Mouse (Mus musculus) layer of hippocampus, adult 9-11 months (tissue): ENCODE data around the gene Fam53b.
A peak's percentile ranks its signal among the peaks of the same experiment; 100 is the strongest.

Source experiments
- DNase-seq: peaks from one replicate; pipeline ENCODE4 v3.0.0; 2022

Gene Fam53b

DNA sequence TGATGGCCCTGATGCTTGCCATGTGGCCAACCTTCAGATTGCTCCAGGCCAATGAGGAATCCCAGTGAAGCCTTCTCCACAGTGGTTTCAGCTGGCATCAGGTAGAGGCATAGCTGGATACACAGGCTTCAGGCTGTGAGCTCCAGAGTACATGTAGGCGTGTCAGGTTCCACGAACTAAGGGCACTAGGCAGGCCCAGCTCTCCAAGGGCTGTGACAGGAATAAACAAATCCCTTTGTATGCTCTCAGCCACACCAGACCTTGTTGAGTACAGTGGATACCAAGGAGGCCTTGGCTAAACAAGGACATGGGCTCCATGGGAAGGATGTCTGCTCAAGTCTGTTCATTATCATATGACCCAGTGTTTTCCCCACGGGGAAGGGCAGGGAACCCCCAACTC, 112.3 kb downstream of the Fam53b start:
- DNase-seq = no peak

DNA sequence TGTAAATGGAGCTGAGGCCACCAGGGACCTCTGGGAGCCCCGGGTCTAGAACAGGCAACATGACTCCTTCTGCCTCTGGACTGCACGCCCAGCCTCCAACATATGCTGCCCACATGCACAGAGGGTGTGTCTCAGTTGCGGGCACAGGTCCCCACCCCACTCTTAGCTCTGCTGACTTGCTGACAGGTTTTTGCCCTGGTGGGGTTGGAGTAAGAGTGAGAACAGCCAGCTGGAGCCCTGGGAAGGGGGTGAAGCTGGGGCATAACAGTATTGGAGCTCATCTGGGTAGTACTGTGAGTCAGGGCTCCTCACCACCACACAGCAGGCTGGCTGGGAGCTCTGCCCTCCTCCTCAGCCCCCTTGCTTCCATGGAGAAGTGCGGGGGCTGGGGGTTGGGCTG, 113.6 kb downstream of the Fam53b start:
- DNase-seq = peak; percentile 53

DNA sequence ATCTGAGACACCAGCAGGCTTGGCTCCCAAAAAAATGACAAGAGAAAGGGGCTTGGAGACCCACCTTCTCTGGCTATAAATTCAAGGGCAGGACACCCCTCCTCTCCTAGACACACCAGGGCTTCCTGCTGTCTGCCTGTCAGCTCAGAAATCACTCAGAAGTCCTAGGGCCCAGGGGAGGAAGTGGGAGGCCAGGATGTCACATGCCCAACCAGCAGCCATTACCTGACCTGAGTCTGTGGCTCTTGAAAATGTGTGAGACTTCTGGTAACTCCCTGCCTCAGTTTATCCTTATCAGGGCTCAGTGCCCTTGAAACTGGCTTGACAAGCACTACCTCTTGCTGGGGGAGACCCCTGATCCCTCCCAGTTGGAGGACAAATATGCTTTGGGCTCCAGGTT, 114.0 kb downstream of the Fam53b start:
- no peak for DNase-seq

DNA sequence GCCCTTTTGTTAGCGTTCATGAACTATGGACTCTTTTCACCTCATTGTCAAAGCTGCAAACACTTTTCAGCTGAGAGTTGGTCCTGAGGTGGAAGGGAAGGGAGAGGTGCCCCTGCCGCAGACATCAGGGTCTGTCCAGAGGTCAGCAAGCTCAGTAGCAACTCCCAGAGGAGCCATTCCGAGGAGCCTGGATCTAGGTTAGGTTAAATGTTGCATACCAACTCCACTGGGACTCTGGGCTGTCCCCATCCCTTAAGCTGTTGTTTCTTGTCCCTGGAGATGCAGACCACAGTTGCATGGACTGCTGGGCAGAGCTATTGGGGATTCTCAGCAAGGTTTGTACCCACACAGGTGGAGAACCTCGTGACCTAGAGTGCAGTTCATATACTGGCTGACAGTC, 114.5 kb downstream of the Fam53b start:
- DNase-seq = no peak

DNA sequence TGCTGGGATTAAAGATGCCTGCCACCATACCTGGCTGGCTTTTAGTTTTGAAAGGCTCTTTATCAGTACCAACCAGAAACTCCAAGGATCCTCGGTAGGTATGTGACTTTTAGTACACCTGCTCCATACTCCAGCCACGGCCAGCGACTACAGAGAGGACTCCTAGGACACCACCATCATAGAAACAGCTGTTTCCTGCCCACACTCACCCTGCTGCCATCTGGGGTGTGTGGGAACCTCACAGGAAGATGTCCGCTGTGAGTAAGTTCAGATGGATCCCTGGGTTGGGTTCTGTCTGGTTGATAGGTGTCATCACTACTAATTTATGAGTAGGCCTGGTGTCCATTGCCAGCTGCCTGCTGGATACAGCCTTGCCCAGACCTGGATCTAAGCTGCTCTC, 114.9 kb downstream of the Fam53b start:
- no peak for DNase-seq

DNA sequence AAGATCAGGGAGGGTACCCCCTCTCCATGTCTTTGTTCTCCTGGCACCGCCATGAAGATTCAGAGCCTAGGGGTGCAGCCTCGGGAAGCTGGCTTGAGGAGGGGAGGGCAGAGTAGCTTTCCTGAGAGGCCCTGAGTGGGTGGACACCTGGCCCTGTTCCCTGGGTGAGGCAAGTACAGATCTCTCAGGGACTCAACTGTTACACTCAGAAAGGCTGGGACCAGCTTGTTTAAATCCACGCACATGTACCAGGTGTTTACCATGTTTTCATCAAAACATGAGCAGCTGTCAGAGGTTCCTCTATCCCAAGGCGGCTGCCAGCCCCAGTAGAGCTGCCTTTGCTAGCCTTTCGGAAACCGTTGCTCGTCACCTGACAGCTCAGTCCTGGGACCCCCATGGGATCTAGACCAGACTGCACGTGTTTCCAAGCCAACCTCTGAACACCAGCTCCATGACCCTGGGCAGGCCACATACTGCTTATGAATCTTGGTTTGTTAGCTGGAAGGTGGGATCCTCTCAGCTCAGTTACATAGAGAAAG, 116.4 kb downstream of the Fam53b start:
- no peak for DNase-seq

DNA sequence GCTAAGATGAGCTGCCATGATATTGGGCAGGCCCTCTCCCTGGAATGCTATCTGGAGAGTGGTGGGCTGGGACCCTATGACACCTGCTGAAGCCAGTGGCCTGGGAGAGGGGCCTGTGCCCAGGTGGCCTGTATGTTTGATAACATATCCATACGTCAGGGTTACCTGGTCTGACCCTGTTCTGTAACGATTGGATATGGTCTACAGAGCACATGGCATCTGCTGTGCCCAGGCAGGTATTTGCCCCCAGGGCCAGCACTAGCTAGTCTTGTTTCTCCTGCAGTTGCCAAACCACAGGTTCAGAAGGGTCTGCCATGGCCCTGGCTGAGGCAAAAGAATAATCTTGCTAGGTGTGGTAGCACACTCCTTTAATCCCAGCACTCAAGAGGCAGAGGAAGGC, 120.1 kb downstream of the Fam53b start:
- no peak for DNase-seq

DNA sequence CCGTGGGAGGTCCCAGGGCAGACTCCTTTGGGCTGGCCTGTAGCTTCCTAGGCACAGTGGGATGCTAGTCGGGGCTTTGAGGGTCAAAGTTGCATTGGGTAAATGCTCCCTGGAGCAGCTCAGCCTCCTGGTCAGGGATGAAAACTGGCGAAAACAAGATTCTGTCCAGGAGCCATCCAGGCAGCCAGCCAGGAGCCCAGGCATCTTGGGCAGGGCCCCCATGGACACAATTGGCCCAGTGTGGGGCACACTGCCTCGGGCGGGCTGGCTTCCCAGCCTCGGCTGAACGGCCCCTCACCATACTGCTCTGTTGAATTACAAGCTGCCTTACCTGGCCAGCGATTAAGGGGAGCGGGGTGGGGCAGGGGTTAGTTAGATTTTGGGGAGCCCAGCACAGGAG, 121.0 kb downstream of the Fam53b start:
- peak; percentile 70 for DNase-seq

DNA sequence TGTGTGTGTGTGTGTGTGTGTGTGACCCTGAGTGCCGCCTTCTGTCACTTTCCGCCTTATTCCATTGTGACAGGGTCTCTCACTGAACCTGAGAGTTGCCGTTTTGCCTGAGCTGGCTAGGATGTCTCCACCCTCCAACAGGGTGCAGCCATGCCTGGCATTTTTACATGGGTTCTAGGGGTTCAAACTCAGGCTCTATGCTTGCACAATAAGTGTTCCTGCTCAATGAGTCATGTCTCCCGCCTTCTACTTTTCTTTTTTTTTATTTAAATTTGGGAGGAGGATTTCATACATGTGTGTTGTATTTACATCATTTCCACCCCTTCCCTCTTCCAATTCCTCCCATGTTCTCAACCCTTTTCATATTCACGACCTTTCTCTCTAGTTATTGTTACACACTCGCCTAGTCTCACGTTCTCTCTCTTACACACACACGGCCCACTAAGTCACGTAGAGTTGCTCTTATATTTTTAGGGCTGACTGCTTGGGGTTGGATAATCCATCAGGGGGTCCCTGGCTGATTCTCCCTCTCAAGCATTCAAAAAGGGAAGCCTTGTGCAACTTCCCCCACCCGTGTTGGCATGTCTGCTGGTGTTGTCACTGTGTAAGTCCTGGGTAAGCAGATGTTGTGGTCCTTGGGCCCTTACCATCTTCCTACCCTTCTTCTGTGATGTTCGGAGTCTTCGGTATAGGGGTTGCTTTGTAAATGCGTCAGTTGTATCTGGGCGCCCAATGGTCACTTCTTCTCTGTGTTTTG, 122.8 kb downstream of the Fam53b start:
- DNase-seq = no peak

DNA sequence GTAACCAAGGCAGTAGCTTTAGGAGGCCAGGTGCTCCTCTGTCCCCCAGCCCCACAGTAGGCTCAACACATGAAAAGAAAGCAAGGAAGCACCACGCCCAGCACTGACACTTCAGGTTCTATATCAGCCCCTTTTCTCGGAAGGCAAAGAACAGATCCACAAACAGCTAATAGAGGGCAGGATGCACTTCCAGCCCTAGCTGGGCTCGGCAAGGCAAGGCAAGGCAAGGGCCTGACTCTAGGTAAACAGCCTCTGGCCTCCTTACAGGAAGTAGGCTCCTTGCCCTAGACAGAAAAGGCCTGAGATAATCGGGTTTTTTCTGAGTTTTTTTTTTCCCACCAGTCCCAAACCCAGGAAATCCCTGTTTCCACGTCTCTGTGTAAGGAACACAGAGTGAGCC, 124.0 kb downstream of the Fam53b start:
- DNase-seq = no peak

DNA sequence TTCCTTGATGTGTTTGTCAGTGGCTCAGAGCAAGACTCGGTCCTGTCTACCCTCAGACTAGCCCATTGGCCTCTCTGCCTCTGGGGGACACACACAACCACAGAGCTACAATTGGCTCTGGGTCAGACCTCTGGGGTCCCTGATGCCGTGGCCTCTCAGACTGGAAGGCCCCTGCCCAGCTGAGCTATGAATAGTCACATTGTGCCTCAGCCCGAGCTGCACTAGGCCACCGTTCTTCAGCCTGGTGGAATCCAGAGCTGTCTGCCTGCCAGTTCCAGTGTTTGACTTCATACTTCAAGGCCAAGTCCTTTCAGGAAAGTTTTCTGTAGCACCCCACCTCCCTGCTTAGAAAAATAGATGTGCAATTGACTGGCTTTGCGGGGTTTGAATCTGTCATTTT, 125.0 kb downstream of the Fam53b start:
- peak; percentile 61 for DNase-seq

DNA sequence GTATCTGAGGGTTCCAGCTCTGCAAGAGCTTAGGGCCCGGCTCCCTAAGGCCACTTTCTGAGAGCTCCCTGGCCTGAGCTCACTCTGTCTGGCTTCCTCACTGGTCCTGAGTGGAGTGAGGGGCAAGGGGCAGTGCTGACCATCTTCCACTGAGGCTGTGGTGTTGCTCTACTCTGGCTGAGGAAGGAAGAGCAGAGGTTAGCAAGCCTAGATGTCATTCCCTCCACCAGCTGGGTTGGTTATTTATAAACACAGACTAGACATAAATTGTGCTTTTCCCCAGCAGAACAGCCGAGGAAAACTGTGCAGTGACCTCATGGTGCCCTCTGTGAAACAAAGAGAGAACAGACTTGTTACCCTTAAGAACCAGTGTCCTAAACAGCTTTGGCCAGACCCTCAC, 125.8 kb downstream of the Fam53b start:
- DNase-seq = no peak

DNA sequence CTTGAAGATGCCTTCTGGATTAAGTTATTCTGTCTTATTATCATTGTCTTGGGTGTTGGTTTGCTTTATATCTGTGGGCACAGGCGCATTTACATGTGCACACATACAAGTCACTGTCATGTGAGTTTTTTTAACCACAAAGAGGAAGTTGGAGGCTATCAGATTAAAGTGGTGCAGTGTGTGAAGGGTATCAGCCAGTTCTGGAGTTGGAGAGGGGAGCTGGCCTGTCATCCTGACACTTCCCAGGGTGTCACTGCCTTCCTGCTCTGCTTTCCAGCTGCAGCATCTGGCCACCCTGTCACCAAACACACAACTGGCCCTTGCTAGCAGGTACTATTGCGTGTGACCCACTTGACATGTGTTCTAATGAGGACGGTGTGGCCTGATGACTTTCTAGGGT, 127.2 kb downstream of the Fam53b start:
- no peak for DNase-seq

DNA sequence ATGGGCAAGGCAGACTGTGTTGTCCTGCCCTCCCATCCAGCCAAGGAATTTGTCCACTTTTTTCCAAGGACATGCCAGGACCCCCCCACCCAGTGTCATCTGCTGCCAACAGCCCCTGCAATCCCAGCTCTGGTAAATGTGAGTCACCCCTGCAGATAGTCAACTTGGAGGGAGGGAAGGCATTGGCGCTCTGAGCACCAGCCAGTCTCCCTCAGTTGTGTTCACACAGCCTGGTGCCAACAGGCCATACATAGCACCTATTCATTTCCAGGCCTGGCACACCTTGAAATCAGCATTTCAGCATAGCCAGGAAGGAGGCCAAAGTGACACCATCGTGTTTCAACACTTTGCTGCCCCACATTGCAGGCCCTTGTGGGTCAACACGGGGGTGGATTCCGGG, 129.8 kb downstream of the Fam53b start:
- no peak for DNase-seq

DNA sequence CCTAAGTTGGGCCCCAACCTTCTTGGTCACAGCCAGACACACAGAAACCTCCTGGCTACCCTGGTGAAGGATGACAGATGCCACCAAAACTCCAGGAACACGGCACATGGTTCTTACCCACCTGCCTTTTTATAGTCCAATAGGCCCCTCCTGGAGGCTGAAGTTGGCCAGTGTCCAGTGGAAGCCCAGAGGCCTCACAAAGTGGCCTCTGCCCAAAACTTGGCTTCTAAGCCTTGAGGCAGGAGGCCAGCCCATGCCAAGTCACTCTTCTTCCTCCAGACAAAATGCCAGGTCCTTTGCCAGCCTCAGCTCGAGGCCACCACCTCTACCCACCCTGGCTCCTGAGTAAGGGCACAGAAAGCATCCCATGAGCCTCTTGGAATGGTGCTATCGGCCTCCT, 130.8 kb downstream of the Fam53b start:
- DNase-seq = no peak

DNA sequence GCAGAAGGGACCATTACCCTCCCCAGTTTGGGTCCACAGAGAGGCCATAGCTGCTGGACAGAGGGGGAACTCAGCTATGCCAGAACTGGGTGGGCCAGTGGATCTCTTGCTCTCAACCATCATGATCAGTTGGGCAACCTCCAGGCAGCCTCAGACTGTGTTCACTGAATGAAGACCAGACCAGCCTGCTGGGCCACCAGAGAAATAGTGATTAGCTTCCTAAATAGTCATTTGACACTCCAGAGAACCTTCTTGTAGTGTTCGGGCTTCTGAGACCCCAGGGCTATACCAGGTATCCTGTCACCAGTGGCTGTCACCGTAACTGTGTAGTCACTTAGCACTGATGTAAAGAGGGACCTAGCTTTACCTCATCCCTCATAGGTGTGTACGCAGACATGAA, 131.3 kb downstream of the Fam53b start:
- DNase-seq = no peak

DNA sequence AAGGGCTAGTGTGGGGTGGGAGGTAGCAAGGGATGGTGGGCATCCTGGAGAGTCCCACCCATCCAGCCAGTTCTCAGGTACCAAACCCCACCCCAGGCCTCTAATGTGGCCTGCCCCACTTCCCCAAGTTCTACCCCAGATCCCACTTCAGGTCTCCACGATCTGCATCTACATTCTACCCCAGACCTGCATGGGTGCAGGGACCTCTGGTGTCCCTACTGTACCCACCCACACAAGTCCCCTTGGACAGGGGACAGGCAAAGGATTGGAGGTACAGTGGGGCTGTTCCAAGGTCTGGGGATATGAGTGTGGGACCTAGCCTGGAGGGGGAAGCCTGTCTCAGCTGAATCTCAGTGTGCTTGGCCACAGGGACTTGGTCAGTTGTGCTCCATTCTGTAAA, 131.9 kb downstream of the Fam53b start:
- no peak for DNase-seq

DNA sequence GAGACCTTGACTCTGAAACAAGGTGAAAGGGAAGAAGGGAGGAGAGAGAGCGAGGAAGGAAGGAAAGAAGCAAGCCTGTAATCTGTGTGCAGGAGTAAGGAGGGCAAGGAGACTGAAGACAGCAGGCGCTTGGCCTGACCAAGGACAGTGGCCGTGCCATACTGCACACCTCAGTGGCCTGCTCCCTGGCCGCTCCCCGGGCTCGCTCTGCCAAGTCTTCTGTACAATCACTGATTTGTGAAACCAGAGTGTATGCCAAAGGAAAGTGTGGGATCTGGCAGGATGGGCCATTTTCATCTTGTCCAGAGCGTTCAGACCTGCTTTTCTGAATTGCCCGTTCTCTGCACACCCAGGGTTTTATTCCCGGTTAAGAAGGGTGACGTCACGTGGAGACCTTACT, 132.4 kb downstream of the Fam53b start:
- DNase-seq = no peak

DNA sequence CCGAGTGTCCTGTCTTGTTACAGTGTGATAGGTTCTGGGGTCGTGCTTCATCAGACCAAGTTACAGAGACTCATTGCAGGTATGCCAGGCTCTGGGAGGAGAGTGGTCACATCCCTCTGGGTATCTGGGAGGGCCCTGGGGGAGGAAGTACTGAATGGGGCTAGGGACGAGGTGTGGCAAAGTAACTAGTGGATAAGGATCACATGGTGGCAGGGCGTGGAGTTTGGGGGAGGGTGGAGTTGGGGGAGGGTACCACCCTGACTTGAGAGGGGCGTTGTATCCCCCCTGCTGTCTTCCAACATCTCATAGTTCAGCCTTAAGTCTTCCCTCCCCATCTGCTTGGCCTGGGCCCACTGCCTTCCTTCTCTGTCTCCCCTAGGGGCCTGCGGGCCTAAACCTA, 134.1 kb downstream of the Fam53b start:
- no peak for DNase-seq

DNA sequence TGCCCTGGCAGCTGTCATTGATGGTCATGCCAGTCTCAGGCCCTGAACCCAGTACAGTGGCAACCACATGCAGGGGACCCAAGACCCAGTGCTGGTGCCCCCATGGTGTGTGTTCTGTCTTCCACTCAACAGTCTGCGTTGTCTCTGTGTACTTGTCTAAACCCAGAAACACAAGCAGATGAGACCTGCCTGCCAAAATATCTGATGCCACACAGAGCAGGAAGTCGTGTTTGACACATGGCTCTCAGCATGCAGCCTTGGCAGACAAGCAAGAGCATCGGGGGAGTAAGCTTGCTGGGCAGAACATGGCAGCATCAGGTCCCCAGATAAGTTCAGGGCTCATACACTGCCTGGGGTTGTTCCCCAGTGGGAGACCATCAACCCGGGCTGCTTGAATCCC, 134.6 kb downstream of the Fam53b start:
- DNase-seq = peak; percentile 81

DNA sequence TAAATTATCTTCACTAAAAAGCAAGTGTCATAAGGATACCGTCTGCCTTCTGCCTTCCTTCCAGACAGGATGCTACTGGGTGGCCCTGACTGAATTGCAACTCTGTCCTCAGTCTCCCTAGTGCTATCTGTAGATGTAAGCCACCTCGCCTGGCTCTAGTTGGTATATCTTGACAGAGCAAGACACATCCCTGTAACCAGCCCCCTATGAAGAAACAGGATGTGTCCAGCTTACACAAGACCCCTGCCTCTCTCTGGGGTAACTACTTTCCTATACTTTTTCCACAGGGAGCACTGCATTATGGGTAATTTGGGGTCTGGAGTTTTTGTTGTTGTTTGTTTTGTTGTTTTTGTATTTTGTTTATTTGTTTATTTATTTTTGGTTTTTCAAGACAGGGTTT, 137.8 kb downstream of the Fam53b start:
- no peak for DNase-seq

DNA sequence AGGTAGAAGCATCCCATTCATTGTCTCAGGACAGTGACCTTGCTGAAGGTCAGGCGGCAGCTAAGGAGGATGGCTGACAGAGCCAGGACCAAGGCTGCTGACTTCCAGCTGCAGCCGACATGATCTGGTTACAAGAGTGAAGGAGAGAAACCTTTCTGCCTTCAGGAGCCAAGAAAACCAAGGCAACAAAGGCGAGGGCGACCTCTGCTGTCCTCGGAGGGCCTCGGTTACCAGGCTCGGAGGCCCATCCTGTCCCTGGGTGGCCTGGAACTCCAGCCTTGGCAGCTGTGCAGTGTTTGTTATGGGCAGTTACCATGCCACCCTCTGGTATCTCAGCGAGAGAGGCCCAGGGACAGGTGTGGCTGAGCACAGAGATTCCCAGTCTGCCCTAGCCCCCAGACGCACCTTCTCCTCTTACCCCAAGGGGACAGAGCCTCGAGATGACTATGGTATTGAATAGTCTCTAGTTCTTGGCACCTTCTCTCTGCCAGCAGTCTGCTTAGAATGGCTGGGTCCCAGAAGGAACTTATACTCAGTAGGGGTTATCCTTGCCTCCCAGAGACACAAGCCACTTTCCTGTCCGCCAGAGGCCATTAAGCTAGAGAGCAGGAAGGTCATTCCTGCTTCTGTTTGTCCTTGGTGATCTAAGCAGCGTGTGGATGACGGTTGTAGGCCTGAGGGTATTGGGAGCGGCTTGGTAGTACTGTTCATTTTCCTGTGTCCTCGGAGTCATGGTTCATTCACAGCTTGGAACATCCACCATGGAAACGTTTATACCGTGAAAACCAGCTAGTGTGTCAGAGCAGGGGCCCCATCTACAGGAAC, 139.5 kb downstream of the Fam53b start:
- no peak for DNase-seq

DNA sequence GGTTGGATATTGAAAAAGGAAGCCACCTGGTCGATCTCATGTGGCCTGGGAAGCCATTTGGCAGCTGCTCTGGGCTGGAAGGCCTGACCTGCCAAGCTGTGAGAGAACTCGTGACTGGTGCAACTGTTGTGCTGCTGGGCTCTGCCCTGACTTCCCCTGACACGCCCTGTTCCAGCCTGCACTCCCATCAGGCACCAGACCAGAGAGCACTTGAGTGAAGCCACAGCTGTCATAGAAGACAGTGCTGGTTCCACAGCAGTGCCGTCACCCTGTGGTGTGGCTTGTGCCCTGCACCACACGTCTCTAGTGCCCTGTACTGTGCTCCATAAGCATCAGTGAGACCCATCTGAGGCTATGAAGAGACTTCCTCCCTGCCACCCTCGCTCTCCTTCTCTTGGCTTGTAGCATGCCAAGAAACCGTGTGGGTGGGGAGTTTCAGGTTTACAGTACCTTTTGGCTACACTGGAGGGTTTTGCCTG, 141.2 kb downstream of the Fam53b start:
- peak; percentile 74 for DNase-seq

DNA sequence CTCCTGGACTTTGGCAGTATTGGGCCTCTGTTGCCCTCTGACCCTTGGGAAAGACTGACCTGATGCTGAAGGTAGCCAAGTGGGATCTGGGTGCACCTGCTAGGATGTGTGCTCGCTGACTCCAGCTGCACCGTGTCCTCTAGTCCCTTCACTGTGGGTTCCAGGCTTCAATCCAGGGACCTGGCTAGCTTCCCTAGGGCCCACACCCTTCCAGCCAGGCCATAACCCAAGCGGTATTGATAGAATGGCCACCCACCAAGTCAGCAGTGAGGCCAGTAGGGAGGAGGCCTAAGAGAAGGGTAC, 142.9 kb downstream of the Fam53b start:
- no peak for DNase-seq
